Mouse (Mus musculus) liver, embryonic 14.5 days (tissue): ENCODE results near the gene Cldn10. TPM values are rescaled to one million over a fixed set of nuclear protein-coding genes. Genes with fewer than 3 reads are reported as not detected.

Source experiments
- ATAC-seq: fragments of 200-750 bp; cut with Nextera tagmentation; 2 replicates; pipeline ENCODE4 v1.8.0; 2017; ENCODE audit warnings: moderate number of reproducible peaks, mild to moderate bottlenecking, moderate library complexity; ENCODE audit not compliant: insufficient read depth
- DNase-seq, 3 experiments: peaks; one replicate each; pipeline ENCODE4 v3.0.0-alpha.2; 2012 to 2013; ENCODE audit warnings: low read depth in 3 of 3, low spot score in 3 of 3
- H3K27ac ChIP-seq: fragments of 300-500 bp; sonication (generic); 2 replicates; pipeline ENCODE4 v1.5.1; 2014; ENCODE audit warnings: moderate library complexity, mild to moderate bottlenecking, control low read depth, inconsistent platforms
- H3K27me3 ChIP-seq: fragments of 300-500 bp; sonication (generic); 2 replicates; pipeline ENCODE4 v1.6.1; 2014; ENCODE audit warnings: mild to moderate bottlenecking, low read length, moderate library complexity; ENCODE audit not compliant: control insufficient read depth, insufficient read depth
- H3K36me3 ChIP-seq: fragments of 300-500 bp; sonication (generic); replicated peaks from 2 replicates; pipeline ENCODE4 v1.6.1; 2014; ENCODE audit warnings: low read depth; ENCODE audit not compliant: control insufficient read depth, insufficient read depth
- H3K4me1 ChIP-seq, 2 experiments: fragments of 200-500 bp in 1 of 2; fragments of 300-500 bp in 1 of 2; sonication (generic) in 1 of 2; replicated peaks; 2 replicates each; pipeline ENCODE4 v1.6.1; 2012 to 2014; ENCODE audit warnings: antibody characterized with exemption in 1 of 2, inconsistent platforms in 1 of 2, low read length in 1 of 2; ENCODE audit not compliant: control insufficient read depth in 2 of 2, insufficient read depth in 2 of 2
- H3K4me2 ChIP-seq: fragments of 300-500 bp; sonication (generic); 2 replicates; pipeline ENCODE4 v1.6.1; 2014; ENCODE audit warnings: low read depth, mild to moderate bottlenecking, control low read depth, moderate library complexity
- H3K4me3 ChIP-seq, 2 experiments: fragments of 200-500 bp in 1 of 2; fragments of 300-500 bp in 1 of 2; sonication (generic) in 1 of 2; 2 replicates each; pipeline ENCODE4 v1.5.1; 2012 to 2014; ENCODE audit warnings: low read depth in 2 of 2, low read length in 2 of 2, mild to moderate bottlenecking in 2 of 2, control low read depth in 1 of 2, inconsistent platforms in 1 of 2, moderate library complexity in 1 of 2; ENCODE audit not compliant: insufficient read depth in 1 of 2
- H3K9ac ChIP-seq: fragments of 300-500 bp; sonication (generic); replicated peaks from 2 replicates; pipeline ENCODE4 v1.6.1; 2014; ENCODE audit warnings: mild to moderate bottlenecking, control low read depth, moderate library complexity
- H3K9me3 ChIP-seq: fragments of 300-500 bp; sonication (generic); 2 replicates; pipeline ENCODE4 v1.6.1; 2016; ENCODE audit warnings: low read length, mixed read lengths; ENCODE audit not compliant: control insufficient read depth
- CTCF ChIP-seq: IDR thresholded peaks from 2 replicates; pipeline ENCODE4 v1.5.1; 2016; ENCODE audit warnings: antibody characterized with exemption, low read depth, control low read depth
- EP300 ChIP-seq: IDR thresholded peaks from 2 replicates; pipeline ENCODE4 v1.6.1; 2016; ENCODE audit warnings: antibody characterized with exemption, low read depth
- WGBS: fragments of 180-500 bp; shearing (Covaris S2); extraction: QIAGEN DNeasy Blood & Tissue Kit; methylation state at CpG from one replicate; pipeline ENCODE4 v1.1.7; 2014; ENCODE audit not compliant: insufficient replicate concordance; 5-methylcytosine and 5-hydroxymethylcytosine counted together
- polyA plus RNA-seq, 2 experiments: library from polyadenylated mRNA; depleted of rRNA in 1 of 2; stranded (reverse) in 1 of 2; unstranded in 1 of 2; fragments of >200 nt; fragmentation: Nextera tagmentation in 1 of 2; extraction: Ambion mirVana in 1 of 2; gene quantifications; 2 replicates each; pipeline versions ENCODE4 v1.2.1 to v1.2.3; 2012 to 2014

Cldn10 gene
- polyA plus RNA-seq, 2 experiments = 0.06 to 0.51 TPM

GRCm38 (mm10) chr14:118869712-118870111, 82.0 kb downstream of the Cldn10 start:
- Histone ChIP-seq H3K4me3 (no peak overlapping the region), H3K27ac (no peak overlapping the region; the same call in 1 of the 2 replicates), H3K27me3 (no peaks in the 10 kb centered on the region; the same call in 1 of the 2 replicates), H3K9ac (peak overlapping the region; percentile 19; the same call in 1 of the 2 replicates), H3K4me2 (peak overlapping the region; percentile 25), H3K9me3 (no peaks in the 10 kb centered on the region), H3K4me1 (peaks cover 17 to 31% of the 10 kb centered on the region in 2 experiments), H3K36me3 (no peaks in the 10 kb centered on the region)
- no peak for TF ChIP-seq CTCF
- TF ChIP-seq EP300 = peak; percentile 46; the same call in 1 of the 2 replicates
- DNase-seq = peak; percentile 51 to 58 (median 53)
- peak; percentile 93 for ATAC-seq
- WGBS = 41% methylated on average over 6 of the region's 6 CpGs

GRCm38 (mm10) chr14:118874126-118874525, 86.4 kb downstream of the Cldn10 start:
- DNase-seq (no peak), ATAC-seq (no peak)
- H3K27me3 ChIP-seq = no peaks in the 10 kb centered on the region
- 28% methylated on average over 4 of the region's 4 CpGs for WGBS
- H3K4me3 ChIP-seq = no peak overlapping the region
- H3K27ac ChIP-seq = no peak overlapping the region
- H3K4me2 ChIP-seq = no peak overlapping the region
- H3K9me3 ChIP-seq = no peaks in the 10 kb centered on the region
- H3K4me1 ChIP-seq = peaks cover 11 to 13% of the 10 kb centered on the region in 2 experiments
- TF ChIP-seq EP300 (no peak), CTCF (no peak)
- H3K36me3 ChIP-seq = no peaks in the 10 kb centered on the region
- H3K9ac ChIP-seq = no peak overlapping the region

DNA sequence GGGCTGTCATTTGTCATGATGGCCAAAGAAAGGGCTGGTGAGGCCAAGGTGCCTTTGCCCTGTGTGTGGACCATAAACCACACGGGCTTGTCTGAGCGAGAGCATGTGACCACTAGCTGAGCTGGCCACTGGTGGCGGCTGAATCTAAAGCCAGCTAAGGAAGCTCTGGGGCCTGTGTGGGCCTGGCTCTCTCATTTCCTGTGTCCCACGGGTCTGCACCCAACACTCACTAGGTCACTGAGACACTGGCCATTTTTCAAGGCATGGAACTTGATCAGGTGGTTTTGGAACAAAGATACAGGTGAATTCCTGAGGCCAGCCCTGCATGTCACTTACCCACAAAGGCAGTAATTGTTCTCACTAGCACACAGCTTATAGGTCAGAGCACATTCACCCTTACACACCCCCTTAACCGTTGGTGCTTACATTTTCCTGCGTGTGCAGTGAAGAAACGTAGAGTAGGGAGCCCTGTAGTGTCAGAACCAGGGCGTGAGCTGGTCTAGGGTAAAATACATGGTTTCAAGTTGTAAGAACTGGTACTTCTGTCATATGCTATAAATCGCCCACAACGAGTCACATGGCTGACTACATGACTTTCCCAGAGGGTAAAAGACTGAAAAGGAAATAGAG, 87.2 kb downstream of the Cldn10 start:
- H3K4me2 ChIP-seq = no peak overlapping the region
- H3K4me3 ChIP-seq = no peak overlapping the region
- H3K36me3 ChIP-seq = no peaks in the 10 kb centered on the region
- WGBS = 58% methylated on average over 10 of the region's 10 CpGs
- peaks cover 5 to 6% of the 10 kb centered on the region in 2 experiments for H3K4me1 ChIP-seq
- no peak for ATAC-seq
- no peak for DNase-seq
- no peaks in the 10 kb centered on the region for H3K9me3 ChIP-seq
- no peak overlapping the region for H3K9ac ChIP-seq
- no peak for TF ChIP-seq CTCF
- no peak for TF ChIP-seq EP300
- no peaks in the 10 kb centered on the region for H3K27me3 ChIP-seq
- no peak overlapping the region for H3K27ac ChIP-seq

- DNase-seq (no peak), ATAC-seq (no peak)
- H3K27me3 ChIP-seq = no peaks in the 10 kb centered on the region
- no peaks in the 10 kb centered on the region for H3K36me3 ChIP-seq
- H3K4me1 ChIP-seq = peaks cover 0 to 10% of the 10 kb centered on the region in 2 experiments; a peak in 2 of 4 replicates
- no peak overlapping the region for H3K4me3 ChIP-seq
- H3K4me2 ChIP-seq = no peak overlapping the region
- no peak overlapping the region for H3K27ac ChIP-seq
- H3K9me3 ChIP-seq = no peaks in the 10 kb centered on the region
- WGBS = 74% methylated on average over 11 of the region's 11 CpGs
- TF ChIP-seq EP300 = no peak
- H3K9ac ChIP-seq = no peak overlapping the region
Measured at GRCm38 (mm10) chr14:118878346-118878910, 90.7 kb downstream of the Cldn10 start.

DNA sequence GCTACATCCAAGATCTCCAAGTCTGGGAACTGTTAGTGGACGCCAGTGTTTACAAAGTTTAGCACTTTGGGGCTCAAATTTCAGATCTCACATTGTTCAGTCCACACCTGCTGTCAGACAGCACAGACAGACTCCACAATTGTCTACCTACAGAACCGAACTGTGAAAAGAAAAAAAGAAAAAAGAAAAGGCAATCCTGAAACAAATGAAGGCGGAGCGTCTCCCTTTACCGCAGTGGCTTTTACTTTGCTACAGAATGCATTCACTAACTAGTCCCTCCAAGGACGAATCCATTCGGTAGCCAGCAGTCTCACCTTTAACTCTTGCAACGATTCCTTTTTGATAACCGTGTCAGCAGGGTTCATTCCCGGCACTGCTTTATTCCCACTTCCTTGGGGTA, 93.0 kb downstream of the Cldn10 start:
- H3K9me3 ChIP-seq = no peaks in the 10 kb centered on the region
- no peak overlapping the region for H3K27ac ChIP-seq
- TF ChIP-seq EP300 (no peak), CTCF (no peak)
- ATAC-seq = no peak
- no peak overlapping the region for H3K4me3 ChIP-seq
- H3K4me1 ChIP-seq = peaks cover 14 to 28% of the 10 kb centered on the region in 2 experiments
- H3K36me3 ChIP-seq = no peaks in the 10 kb centered on the region
- WGBS = 81% methylated on average over 10 of the region's 10 CpGs
- H3K9ac ChIP-seq = no peak overlapping the region
- H3K27me3 ChIP-seq = no peaks in the 10 kb centered on the region
- no peak for DNase-seq
- H3K4me2 ChIP-seq = no peak overlapping the region
